Mouse (Mus musculus) neural tube, embryonic 14.5 days (tissue): ENCODE measurements around the gene Edaradd. TPM values are rescaled to one million over a fixed set of nuclear protein-coding genes. Genes with fewer than 3 reads are reported as not detected.
A peak's percentile ranks its signal among the peaks of the same experiment; 100 is the strongest.

Experiments used
- ATAC-seq: fragments of 200-750 bp; cut with Nextera tagmentation; 2 replicates; pipeline ENCODE4 v1.8.0; 2017; ENCODE audit warnings: low read depth, mild to moderate bottlenecking, moderate TSS enrichment, moderate library complexity
- H3K27ac ChIP-seq: fragments of 300-500 bp; sonication (generic); 2 replicates; pipeline ENCODE4 v1.5.1; 2014; ENCODE audit warnings: low read depth, mild to moderate bottlenecking, control low read depth, low read length, moderate library complexity, mixed read lengths
- H3K27me3 ChIP-seq: fragments of 300-500 bp; sonication (generic); 2 replicates; pipeline ENCODE4 v1.6.1; 2014; ENCODE audit warnings: low read length; ENCODE audit not compliant: control insufficient read depth, insufficient read depth
- H3K36me3 ChIP-seq: fragments of 300-500 bp; sonication (generic); 2 replicates; pipeline ENCODE4 v1.6.1; 2014; ENCODE audit warnings: low read length, mixed read lengths; ENCODE audit not compliant: control insufficient read depth, insufficient read depth
- H3K4me1 ChIP-seq: fragments of 300-500 bp; sonication (generic); 2 replicates; pipeline ENCODE4 v1.6.1; 2014; ENCODE audit warnings: low read length; ENCODE audit not compliant: control insufficient read depth, insufficient read depth
- H3K4me2 ChIP-seq: fragments of 300-500 bp; sonication (generic); 2 replicates; pipeline ENCODE4 v1.6.1; 2014; ENCODE audit warnings: mild to moderate bottlenecking, low read depth, low read length, control low read depth
- H3K4me3 ChIP-seq: fragments of 300-500 bp; sonication (generic); 2 replicates; pipeline ENCODE4 v1.5.1; 2014; ENCODE audit warnings: low read depth, low read length, control low read depth, mixed read lengths
- H3K9ac ChIP-seq: fragments of 300-500 bp; sonication (generic); replicated peaks from 2 replicates; pipeline ENCODE4 v1.6.1; 2014; ENCODE audit warnings: low read depth, mild to moderate bottlenecking, control low read depth, low read length, mixed read lengths
- H3K9me3 ChIP-seq: fragments of 300-500 bp; sonication (generic); 2 replicates; pipeline ENCODE4 v1.6.1; 2016; ENCODE audit warnings: low read length; ENCODE audit not compliant: control insufficient read depth
- WGBS: fragments of 180-500 bp; shearing (Covaris S2); extraction: QIAGEN DNeasy Blood & Tissue Kit; methylation state at CpG from one replicate; pipeline ENCODE4 v1.1.7; 2014; 5-methylcytosine and 5-hydroxymethylcytosine counted together
- polyA plus RNA-seq: library from polyadenylated mRNA; unstranded; fragments of >200 nt; fragmentation: Nextera tagmentation; extraction: Ambion mirVana; gene quantifications from 2 replicates; pipeline ENCODE4 v1.2.1, GENCODE M21; 2014

Gene Edaradd
- polyA plus RNA-seq = 1.6 TPM in 2 replicates

DNA sequence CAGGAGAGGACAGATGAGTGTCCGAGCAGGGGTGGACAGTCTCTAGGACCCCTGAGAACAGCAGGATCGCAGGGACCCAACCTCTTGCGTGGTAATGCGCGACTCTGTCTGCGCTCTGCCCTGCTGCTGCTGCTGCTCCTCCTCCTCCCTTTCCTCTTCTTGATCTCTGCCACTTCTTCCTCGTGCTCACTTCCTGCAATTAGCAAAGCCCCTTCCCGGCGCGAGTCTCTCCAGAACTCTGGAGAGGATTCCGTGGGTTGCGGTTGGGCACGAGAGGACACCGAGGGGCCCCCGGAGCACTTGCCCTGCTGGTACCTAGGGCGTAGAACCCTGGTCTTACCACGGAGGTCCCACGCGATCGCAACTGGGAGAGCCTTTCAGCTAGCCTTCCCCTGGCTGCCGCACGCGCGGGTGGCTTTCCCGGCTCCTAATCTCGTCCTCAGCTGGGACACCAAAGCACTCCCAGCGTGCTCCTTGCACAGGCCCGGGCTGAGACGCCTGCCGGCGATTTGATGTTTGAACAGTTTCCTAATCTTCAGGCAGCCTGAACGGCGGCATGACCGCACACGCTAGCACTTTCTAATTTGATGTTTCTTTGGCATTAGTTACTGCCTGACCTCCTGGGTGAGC, at the start of gene Edaradd:
Gene Edaradd, minus strand, starts transcription at position 484 of the 630 bp plus-strand sequence.
- Histone ChIP-seq H3K4me1 (no peaks in the 10 kb centered on the region), H3K9me3 (no peaks in the 10 kb centered on the region), H3K27ac (no peak within 1 kb of the TSS), H3K36me3 (no peaks in the 10 kb centered on the region), H3K4me2 (peak within 1 kb of the TSS; percentile 98), H3K27me3 (peaks cover 3% of the 10 kb centered on the region; the same call in 1 of the 2 replicates), H3K4me3 (peak within 1 kb of the TSS; percentile 49), H3K9ac (peak within 1 kb of the TSS; percentile 56)
- ATAC-seq = peak; percentile 86
- WGBS = under 1% methylated on average over 35 of the region's 35 CpGs

DNA sequence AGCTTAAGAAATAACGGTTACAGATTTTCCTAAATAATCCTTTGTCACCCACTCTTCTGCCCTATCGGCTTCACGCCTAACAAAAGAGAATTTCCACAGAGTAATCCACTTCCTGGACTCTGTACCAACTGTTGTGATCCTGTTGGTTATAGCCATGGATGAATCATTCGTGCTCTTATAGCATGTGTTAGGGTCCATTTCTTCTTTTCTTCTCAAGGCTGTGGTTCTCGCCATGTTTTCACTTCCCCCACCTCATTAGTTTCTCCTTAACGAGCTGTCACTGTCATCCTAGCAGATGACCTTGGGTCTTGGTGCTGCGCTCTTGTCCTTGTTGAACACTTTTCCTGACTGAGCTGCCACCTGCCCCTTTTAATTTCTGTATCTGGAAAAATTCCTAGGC, 49.5 kb upstream of the Edaradd start:
- Histone ChIP-seq H3K4me3 (no peak overlapping the region), H3K4me1 (no peaks in the 10 kb centered on the region), H3K4me2 (no peak overlapping the region), H3K36me3 (no peaks in the 10 kb centered on the region), H3K9me3 (no peaks in the 10 kb centered on the region), H3K9ac (no peak overlapping the region), H3K27ac (no peak overlapping the region), H3K27me3 (no peaks in the 10 kb centered on the region)
- 83% methylated on average over 7 of the region's 7 CpGs for WGBS
- ATAC-seq = no peak

DNA sequence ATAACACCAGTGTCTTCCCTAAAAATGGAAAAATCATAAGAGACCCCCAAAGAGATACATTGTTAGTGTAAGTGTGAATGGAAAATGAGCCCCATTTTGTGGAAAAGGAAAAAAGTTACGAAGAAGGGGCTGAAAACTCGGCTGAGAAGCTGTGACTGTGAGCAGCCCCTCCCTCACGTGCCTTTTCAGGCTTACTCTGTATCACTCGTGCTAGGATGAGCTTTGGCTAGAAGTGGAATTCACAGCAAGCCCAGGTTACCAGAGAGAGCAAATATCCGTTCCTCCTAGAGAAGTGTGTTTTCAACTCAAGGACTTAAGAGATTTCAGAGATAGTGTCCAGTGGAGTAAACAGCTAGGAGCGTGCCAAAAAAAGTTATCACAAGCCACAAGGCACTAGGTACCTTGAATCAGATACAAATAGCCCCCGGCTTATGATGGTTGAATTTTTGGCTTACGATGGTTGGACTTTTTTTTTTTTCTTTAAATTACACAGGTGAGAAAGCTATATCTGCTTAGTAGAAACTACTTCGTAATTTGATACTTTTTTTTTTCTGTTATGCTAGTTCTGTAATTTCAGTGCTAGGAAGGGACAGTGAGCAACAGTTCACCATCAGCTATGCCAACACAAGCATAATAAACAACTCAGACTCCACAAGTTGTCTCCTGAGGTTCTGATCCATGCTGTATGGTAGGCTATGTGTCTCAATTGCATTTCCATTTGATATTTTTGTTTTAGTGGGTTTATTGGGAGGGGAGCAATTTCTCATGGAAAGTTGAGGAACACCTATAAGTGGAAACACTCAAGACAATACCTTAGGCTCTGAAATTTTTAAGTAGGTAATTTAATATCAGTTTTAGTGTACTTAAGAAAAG, 48.6 kb upstream of the Edaradd start:
- H3K27ac ChIP-seq = no peak overlapping the region
- no peak for ATAC-seq

DNA sequence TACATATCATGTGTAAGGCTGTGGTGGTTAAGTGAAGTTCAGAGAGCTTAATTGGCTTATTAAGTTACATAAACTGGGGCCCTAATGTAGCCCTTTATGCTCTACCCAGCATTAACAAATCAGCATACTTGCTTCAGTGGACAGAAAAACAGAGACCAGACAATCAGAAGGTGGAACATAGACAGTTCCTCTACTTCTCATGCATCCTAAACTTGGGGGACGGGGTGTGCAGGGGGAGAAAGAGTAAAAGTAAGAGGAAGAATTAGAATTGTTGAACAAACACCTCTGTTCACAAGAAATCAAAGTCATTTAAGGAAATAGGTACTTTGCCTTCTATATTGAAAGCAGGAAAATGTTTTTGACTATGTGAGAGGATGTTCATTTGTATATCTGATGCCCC, 47.7 kb upstream of the Edaradd start:
- no peaks in the 10 kb centered on the region for H3K4me1 ChIP-seq
- H3K36me3 ChIP-seq = no peaks in the 10 kb centered on the region
- ATAC-seq = no peak
- H3K27me3 ChIP-seq = no peaks in the 10 kb centered on the region
- no peak overlapping the region for H3K4me2 ChIP-seq
- no peak overlapping the region for H3K4me3 ChIP-seq
- no peak overlapping the region for H3K27ac ChIP-seq
- WGBS = 83% methylated on average over 1 of the region's 1 CpGs
- H3K9me3 ChIP-seq = no peaks in the 10 kb centered on the region
- no peak overlapping the region for H3K9ac ChIP-seq

More for the DNA sequence above, 48.6 kb upstream of the Edaradd start:
- WGBS = 77% methylated on average over 9 of the region's 9 CpGs
- H3K9me3 ChIP-seq = no peaks in the 10 kb centered on the region
- no peaks in the 10 kb centered on the region for H3K4me1 ChIP-seq
- no peak overlapping the region for H3K4me2 ChIP-seq
- H3K4me3 ChIP-seq = no peak overlapping the region
- H3K9ac ChIP-seq = no peak overlapping the region
- H3K36me3 ChIP-seq = no peaks in the 10 kb centered on the region
- no peaks in the 10 kb centered on the region for H3K27me3 ChIP-seq

DNA sequence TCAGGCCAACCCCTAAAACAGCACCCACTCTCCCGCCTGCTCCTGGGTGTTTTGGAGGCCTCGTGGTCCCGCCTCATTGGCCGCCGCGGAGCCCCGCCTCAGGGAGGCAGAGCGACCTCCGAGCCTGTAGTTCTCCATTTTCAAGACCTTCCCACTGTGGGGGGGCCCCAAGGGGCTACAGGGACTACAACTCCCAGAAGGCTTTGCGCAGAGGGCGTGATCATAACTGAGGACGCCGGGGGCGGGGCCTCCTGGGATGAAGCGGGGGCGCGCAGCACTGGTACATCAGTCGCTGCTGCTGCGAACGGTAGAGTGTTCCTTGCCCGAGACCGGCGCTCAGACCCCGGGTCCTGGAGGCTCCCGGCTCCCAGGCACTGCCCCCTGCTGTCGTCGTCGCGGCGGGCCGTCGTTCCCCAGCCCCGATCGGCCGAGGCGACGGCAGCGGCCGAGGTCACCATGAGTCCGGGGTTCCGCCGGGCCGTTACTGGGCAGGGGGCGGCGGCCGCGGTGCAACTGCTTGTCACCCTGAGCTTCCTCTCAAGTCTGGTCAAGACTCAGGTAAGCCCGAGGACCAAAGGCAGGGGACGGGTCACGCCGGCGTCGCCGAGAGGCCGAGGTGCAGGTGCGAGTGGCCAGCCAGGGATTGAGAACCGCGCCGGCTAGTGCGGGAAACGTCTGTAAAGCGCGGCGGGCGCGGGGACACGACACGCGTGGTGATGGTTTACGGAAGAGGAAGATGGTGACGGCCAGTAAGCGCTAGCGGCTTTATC, 45.6 kb upstream of the Edaradd start, which contains the start of gene Ero1lb:
Gene Ero1lb, plus strand, starts transcription at position 254 of the 770 bp plus-strand sequence.
- H3K4me2 ChIP-seq = peak within 1 kb of the TSS; percentile 68
- no peaks in the 10 kb centered on the region for H3K36me3 ChIP-seq
- no peaks in the 10 kb centered on the region for H3K27me3 ChIP-seq
- H3K27ac ChIP-seq = peak within 1 kb of the TSS; percentile 55
- H3K4me3 ChIP-seq = peak within 1 kb of the TSS; percentile 78
- ATAC-seq = peak; percentile 98
- no peaks in the 10 kb centered on the region for H3K9me3 ChIP-seq
- 0% methylated on average over 67 of the region's 73 CpGs for WGBS
- no peaks in the 10 kb centered on the region for H3K4me1 ChIP-seq
- peak within 1 kb of the TSS; percentile 75 for H3K9ac ChIP-seq

DNA sequence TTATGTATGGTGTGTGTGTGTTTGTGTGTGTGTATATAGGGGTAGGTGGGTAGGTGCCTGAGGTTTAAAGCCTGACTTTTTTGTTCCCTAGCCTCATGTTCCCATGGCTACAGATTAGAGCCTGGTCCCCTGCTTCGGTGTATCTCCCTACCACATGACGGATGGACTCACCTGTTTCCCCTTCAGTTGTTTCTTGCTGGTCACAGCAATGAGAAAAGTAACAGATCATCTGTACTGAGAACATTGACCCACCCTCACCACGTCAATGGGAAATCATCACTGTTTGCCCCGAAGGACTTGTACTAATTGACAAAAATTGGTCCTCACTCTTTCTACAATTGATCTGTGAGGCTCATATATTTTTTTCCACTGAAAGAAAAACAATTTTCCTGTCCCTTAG, 42.0 kb upstream of the Edaradd start:
- Histone ChIP-seq H3K36me3 (no peaks in the 10 kb centered on the region), H3K4me3 (no peak overlapping the region), H3K4me2 (no peak overlapping the region), H3K9ac (no peak overlapping the region), H3K9me3 (no peaks in the 10 kb centered on the region), H3K27me3 (no peaks in the 10 kb centered on the region), H3K27ac (no peak overlapping the region), H3K4me1 (no peaks in the 10 kb centered on the region)
- 87% methylated on average over 4 of the region's 4 CpGs for WGBS
- ATAC-seq = no peak

DNA sequence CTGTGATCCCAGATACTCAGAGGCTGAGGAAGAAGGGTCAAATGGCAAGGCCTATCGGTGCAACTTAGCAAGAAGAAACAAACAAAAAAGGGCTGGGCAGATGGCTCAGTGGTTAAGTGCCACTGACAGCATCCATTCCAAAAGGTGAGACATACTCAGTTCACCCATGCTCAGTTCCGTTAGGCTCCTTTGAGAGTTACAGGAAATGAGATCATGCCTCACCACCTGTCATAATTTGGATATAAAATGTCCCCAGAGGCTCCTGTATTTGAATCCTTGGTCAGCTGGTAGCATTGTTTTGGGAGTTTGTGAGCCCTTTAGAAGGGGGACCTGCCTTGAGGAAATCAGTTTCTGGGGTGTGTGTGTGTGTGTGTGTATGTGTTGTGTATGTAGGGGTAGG, 41.5 kb upstream of the Edaradd start:
- Histone ChIP-seq H3K27ac (no peak overlapping the region), H3K4me3 (no peak overlapping the region), H3K36me3 (no peaks in the 10 kb centered on the region), H3K4me2 (no peak overlapping the region), H3K9me3 (no peaks in the 10 kb centered on the region), H3K9ac (no peak overlapping the region), H3K4me1 (no peaks in the 10 kb centered on the region), H3K27me3 (no peaks in the 10 kb centered on the region)
- 84% methylated on average over 2 of the region's 2 CpGs for WGBS
- no peak for ATAC-seq

DNA sequence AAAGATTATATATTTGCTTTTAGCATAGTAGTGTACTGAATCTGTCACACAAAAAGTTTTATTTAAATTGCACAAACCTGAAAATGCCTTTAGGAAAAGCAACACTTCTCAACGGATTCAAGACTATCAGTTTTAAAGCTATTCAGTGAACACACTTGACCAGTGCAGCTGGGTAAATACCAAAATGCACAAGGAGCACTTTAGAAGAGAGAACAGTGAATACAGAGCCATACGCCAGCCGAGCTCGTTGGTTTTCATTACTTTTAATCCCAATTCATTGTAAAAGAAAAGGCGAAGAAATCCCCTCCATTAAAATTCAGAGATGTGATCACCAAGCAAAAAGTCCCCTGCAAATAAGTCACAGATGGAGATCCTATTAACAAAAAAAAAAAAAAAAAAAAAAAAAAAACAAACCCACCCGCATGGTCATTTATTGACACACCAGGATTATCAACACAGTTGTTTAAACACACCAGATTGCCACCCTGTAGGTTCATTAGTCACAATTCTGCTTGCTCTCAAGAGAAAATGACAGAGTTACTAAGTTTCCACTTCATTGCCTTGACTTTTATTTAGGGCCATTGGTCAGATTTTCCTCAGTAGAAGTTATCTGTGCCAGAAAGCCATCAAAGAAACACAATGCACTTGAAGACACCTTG, 39.4 kb upstream of the Edaradd start:
- Histone ChIP-seq H3K27me3 (no peaks in the 10 kb centered on the region), H3K4me3 (no peak overlapping the region), H3K9me3 (no peaks in the 10 kb centered on the region), H3K36me3 (no peaks in the 10 kb centered on the region), H3K4me2 (no peak overlapping the region), H3K4me1 (no peaks in the 10 kb centered on the region), H3K27ac (no peak overlapping the region), H3K9ac (no peak overlapping the region)
- ATAC-seq = no peak
- 76% methylated on average over 6 of the region's 6 CpGs for WGBS
